Mouse (Mus musculus) limb, embryonic 12.5 days (tissue): ENCODE measurements at regions not wholly inside any gene's neighbourhood (a gene's known extent, or its start where the extent isn't known, plus 50 kb on each side); places are given as distances from the start of the nearest gene placed in this dataset.

Experiments used
- ATAC-seq: fragments of 200-750 bp; cut with Nextera tagmentation; 2 replicates; pipeline ENCODE4 v1.8.0; 2017; ENCODE audit warnings: low read depth, moderate TSS enrichment; ENCODE audit not compliant: insufficient number of reproducible peaks, insufficient read depth, low FRiP score, low TSS enrichment
- H3K27ac ChIP-seq: fragments of 300-500 bp; sonication (generic); 2 replicates; pipeline ENCODE4 v1.5.1; 2016; ENCODE audit warnings: mild to moderate bottlenecking, moderate library complexity
- H3K27me3 ChIP-seq: fragments of 300-500 bp; sonication (generic); 2 replicates; pipeline ENCODE4 v1.6.1; 2016; ENCODE audit warnings: mild to moderate bottlenecking, moderate library complexity
- H3K36me3 ChIP-seq: fragments of 300-500 bp; sonication (generic); 2 replicates; pipeline ENCODE4 v1.6.1; 2016; ENCODE audit warnings: mild to moderate bottlenecking, moderate library complexity
- H3K4me1 ChIP-seq: fragments of 300-500 bp; sonication (generic); replicated peaks from 2 replicates; pipeline ENCODE4 v1.6.1; 2016
- H3K4me2 ChIP-seq: fragments of 300-500 bp; sonication (generic); 2 replicates; pipeline ENCODE4 v1.6.1; 2016; ENCODE audit warnings: mild to moderate bottlenecking, moderate library complexity
- H3K4me3 ChIP-seq: fragments of 300-500 bp; sonication (generic); replicated peaks from 2 replicates; pipeline ENCODE4 v1.5.1; 2016; ENCODE audit warnings: mild to moderate bottlenecking
- H3K9ac ChIP-seq: fragments of 300-500 bp; sonication (generic); replicated peaks from 2 replicates; pipeline ENCODE4 v1.6.1; 2016; ENCODE audit warnings: mild to moderate bottlenecking, moderate library complexity
- H3K9me3 ChIP-seq: fragments of 300-500 bp; sonication (generic); 2 replicates; pipeline ENCODE4 v1.6.1; 2016; ENCODE audit warnings: mild to moderate bottlenecking, moderate library complexity
- WGBS: fragments of 180-500 bp; shearing (Covaris S2); methylation state at CpG from one replicate; pipeline ENCODE4 v1.1.7; 2016; 5-methylcytosine and 5-hydroxymethylcytosine counted together

GRCm38 (mm10) chr17:49281344-49281743 lies 146.8 kb upstream of the Mocs1 start:
- ATAC-seq: no peak
- 0 out of 2 replicates have a peak, but pooled peaks cover 4% of the 10 kb centered on the region for H3K9me3 ChIP-seq
- H3K4me1 ChIP-seq: peaks cover 18% of the 10 kb centered on the region
- no peak overlapping the region for H3K4me2 ChIP-seq
- WGBS: 82% methylated on average over 13 of the region's 13 CpGs
- H3K4me3 ChIP-seq: no peak overlapping the region
- H3K36me3 ChIP-seq: no peaks in the 10 kb centered on the region
- no peak overlapping the region for H3K9ac ChIP-seq
- no peak overlapping the region for H3K27ac ChIP-seq
- H3K27me3 ChIP-seq: no peaks in the 10 kb centered on the region

- WGBS: 80% methylated on average over 10 of the region's 10 CpGs
- ATAC-seq: no peak
- H3K4me2 ChIP-seq: no peak overlapping the region
- H3K9ac ChIP-seq: no peak overlapping the region
- H3K36me3 ChIP-seq: no peaks in the 10 kb centered on the region
- no peaks in the 10 kb centered on the region for H3K27me3 ChIP-seq
- no peak overlapping the region for H3K27ac ChIP-seq
- H3K4me3 ChIP-seq: no peak overlapping the region
- 0 out of 2 replicates have a peak, but pooled peaks cover 4% of the 10 kb centered on the region for H3K9me3 ChIP-seq
- H3K4me1 ChIP-seq: peaks cover 18% of the 10 kb centered on the region
Observed at GRCm38 (mm10) chr17:49282498-49282897, 145.7 kb upstream of the Mocs1 start.

GRCm38 (mm10) chr17:49283491-49283890 lies 144.7 kb upstream of the Mocs1 start:
- Histone ChIP-seq H3K9ac (no peak overlapping the region), H3K27me3 (no peaks in the 10 kb centered on the region), H3K4me2 (no peak overlapping the region), H3K36me3 (no peaks in the 10 kb centered on the region), H3K27ac (no peak overlapping the region), H3K4me3 (no peak overlapping the region), H3K9me3 (0 out of 2 replicates have a peak, but pooled peaks cover 4% of the 10 kb centered on the region), H3K4me1 (peaks cover 13% of the 10 kb centered on the region)
- 93% methylated on average over 5 of the region's 5 CpGs for WGBS
- ATAC-seq: no peak

GRCm38 (mm10) chr17:49291636-49292035 lies 136.5 kb upstream of the Mocs1 start:
- Histone ChIP-seq H3K4me1 (no peaks in the 10 kb centered on the region), H3K4me3 (no peak overlapping the region), H3K27ac (no peak overlapping the region), H3K36me3 (no peaks in the 10 kb centered on the region), H3K9me3 (no peaks in the 10 kb centered on the region), H3K4me2 (no peak overlapping the region), H3K9ac (no peak overlapping the region), H3K27me3 (no peaks in the 10 kb centered on the region)
- 79% methylated on average over 3 of the region's 3 CpGs for WGBS
- ATAC-seq: no peak

- Histone ChIP-seq H3K36me3 (no peaks in the 10 kb centered on the region), H3K4me2 (no peak overlapping the region), H3K4me1 (peaks cover 2% of the 10 kb centered on the region), H3K4me3 (no peak overlapping the region), H3K27me3 (peaks cover 3% of the 10 kb centered on the region; the same call in 1 of the 2 replicates), H3K9me3 (no peaks in the 10 kb centered on the region), H3K9ac (no peak overlapping the region), H3K27ac (no peak overlapping the region)
- WGBS: 80% methylated on average over 3 of the region's 3 CpGs
- ATAC-seq: no peak
Observed at GRCm38 (mm10) chr17:49304461-49304860, 123.7 kb upstream of the Mocs1 start.

- Histone ChIP-seq H3K9me3 (no peaks in the 10 kb centered on the region), H3K27ac (no peak overlapping the region), H3K36me3 (no peaks in the 10 kb centered on the region), H3K4me2 (no peak overlapping the region), H3K9ac (no peak overlapping the region), H3K27me3 (peaks cover 3% of the 10 kb centered on the region; the same call in 1 of the 2 replicates), H3K4me1 (peaks cover 3% of the 10 kb centered on the region), H3K4me3 (no peak overlapping the region)
- WGBS: 81% methylated on average over 6 of the region's 6 CpGs
- no peak for ATAC-seq
Observed at GRCm38 (mm10) chr17:49305116-49305515, 123.0 kb upstream of the Mocs1 start.

- Histone ChIP-seq H3K27ac (peak overlapping the region; percentile 72), H3K27me3 (no peaks in the 10 kb centered on the region), H3K9me3 (no peaks in the 10 kb centered on the region), H3K4me1 (peaks cover 3% of the 10 kb centered on the region), H3K36me3 (no peaks in the 10 kb centered on the region), H3K4me2 (peak overlapping the region; percentile 48), H3K9ac (no peak overlapping the region; the same call in 1 of the 2 replicates), H3K4me3 (peak overlapping the region; percentile 23)
- 4% methylated on average over 5 of the region's 5 CpGs for WGBS
- ATAC-seq: peak; percentile 87
Observed at GRCm38 (mm10) chr17:49309079-49309478, 119.1 kb upstream of the Mocs1 start.

GRCm38 (mm10) chr17:49314196-49314595 lies 114.0 kb upstream of the Mocs1 start:
- H3K36me3 ChIP-seq: no peaks in the 10 kb centered on the region
- H3K27me3 ChIP-seq: no peaks in the 10 kb centered on the region
- no peaks in the 10 kb centered on the region for H3K9me3 ChIP-seq
- H3K27ac ChIP-seq: no peak overlapping the region
- H3K9ac ChIP-seq: no peak overlapping the region
- H3K4me3 ChIP-seq: no peak overlapping the region
- H3K4me2 ChIP-seq: no peak overlapping the region
- no peak for ATAC-seq
- peaks cover 3% of the 10 kb centered on the region; the same call in 1 of the 2 replicates for H3K4me1 ChIP-seq
- 76% methylated on average over 2 of the region's 2 CpGs for WGBS

GRCm38 (mm10) chr17:49327524-49327923 lies 100.6 kb upstream of the Mocs1 start:
- no peak overlapping the region for H3K4me2 ChIP-seq
- no peak overlapping the region for H3K9ac ChIP-seq
- no peaks in the 10 kb centered on the region for H3K9me3 ChIP-seq
- no peaks in the 10 kb centered on the region for H3K36me3 ChIP-seq
- 52% methylated on average over 4 of the region's 4 CpGs for WGBS
- H3K4me1 ChIP-seq: no peaks in the 10 kb centered on the region
- no peak overlapping the region for H3K27ac ChIP-seq
- H3K27me3 ChIP-seq: no peaks in the 10 kb centered on the region
- H3K4me3 ChIP-seq: no peak overlapping the region
- ATAC-seq: no peak

GRCm38 (mm10) chr17:49335318-49335717 lies 92.8 kb upstream of the Mocs1 start:
- no peak overlapping the region; the same call in 1 of the 2 replicates for H3K27ac ChIP-seq

GRCm38 (mm10) chr17:49337881-49338280 lies 90.3 kb upstream of the Mocs1 start:
- Histone ChIP-seq H3K9ac (no peak overlapping the region), H3K36me3 (no peaks in the 10 kb centered on the region), H3K4me2 (no peak overlapping the region), H3K4me1 (no peaks in the 10 kb centered on the region), H3K4me3 (no peak overlapping the region), H3K27ac (no peak overlapping the region), H3K9me3 (peaks cover 6% of the 10 kb centered on the region; the same call in 1 of the 2 replicates), H3K27me3 (no peaks in the 10 kb centered on the region)
- ATAC-seq: no peak
- WGBS: 92% methylated on average over 5 of the region's 5 CpGs

More at GRCm38 (mm10) chr17:49335318-49335717, 92.8 kb upstream of the Mocs1 start:
- Histone ChIP-seq H3K9ac (no peak overlapping the region), H3K4me1 (no peaks in the 10 kb centered on the region), H3K27me3 (no peaks in the 10 kb centered on the region), H3K4me3 (no peak overlapping the region), H3K9me3 (peaks cover 2% of the 10 kb centered on the region; the same call in 1 of the 2 replicates), H3K4me2 (no peak overlapping the region), H3K36me3 (no peaks in the 10 kb centered on the region)
- no peak for ATAC-seq
- WGBS: 26% methylated on average over 5 of the region's 5 CpGs

- Histone ChIP-seq H3K27me3 (no peaks in the 10 kb centered on the region), H3K36me3 (no peaks in the 10 kb centered on the region), H3K4me2 (no peak overlapping the region), H3K9ac (no peak overlapping the region), H3K4me1 (no peaks in the 10 kb centered on the region), H3K27ac (no peak overlapping the region), H3K9me3 (peaks cover 6% of the 10 kb centered on the region; the same call in 1 of the 2 replicates), H3K4me3 (no peak overlapping the region)
- ATAC-seq: no peak
- 85% methylated on average over 2 of the region's 2 CpGs for WGBS
Observed at GRCm38 (mm10) chr17:49342636-49343035, 85.5 kb upstream of the Mocs1 start.
